Mouse (Mus musculus): ENCODE measurements at regions not wholly inside any gene's neighbourhood (a gene's known extent, or its start where the extent isn't known, plus 50 kb on each side); places are given as distances from the start of the nearest gene placed in this dataset.

DNA sequence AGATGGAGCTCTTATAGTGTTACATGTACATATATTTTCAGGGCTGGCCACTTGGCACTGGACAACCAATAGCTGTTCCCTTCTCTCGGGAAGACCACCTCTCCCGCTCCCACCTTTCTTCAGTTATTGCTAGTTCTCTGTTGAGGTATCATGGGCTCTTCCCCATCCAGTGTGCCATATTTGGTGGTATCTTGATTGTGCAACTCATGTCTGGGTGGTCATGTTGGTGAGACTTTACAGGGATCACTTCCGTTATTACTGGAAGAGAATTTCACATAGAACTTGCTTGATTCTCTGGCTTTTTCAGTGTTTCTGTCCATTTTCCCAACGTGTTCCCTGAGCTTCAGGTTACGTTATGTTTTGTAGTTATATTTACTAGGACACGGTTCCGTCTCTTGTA is 106.6 kb downstream of the Gm11146 start:
- WGBS, result 92% methylated on average over 7 of the region's 7 CpGs

DNA sequence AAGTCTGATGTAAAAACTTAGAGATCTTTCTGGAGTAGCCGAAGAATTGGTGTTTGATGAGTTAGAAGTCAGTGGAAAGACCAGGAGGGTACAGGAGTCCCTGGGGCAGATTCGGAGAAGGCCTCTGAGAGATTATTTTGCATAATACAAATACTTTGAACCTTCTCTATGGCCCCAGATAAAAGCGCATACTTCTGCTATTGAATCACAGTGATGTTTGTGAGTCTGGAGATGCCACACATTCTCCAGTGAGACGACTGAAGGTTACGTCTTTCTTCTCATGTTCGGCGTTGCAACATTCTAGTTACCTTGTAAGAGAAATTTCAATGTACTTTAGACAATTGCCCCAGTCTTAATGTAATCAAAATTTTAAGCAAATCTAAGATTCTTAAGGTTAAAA is 107.9 kb downstream of the Gm11146 start:
- Histone ChIP-seq H3K36me3 (no peaks in the 10 kb centered on the region), H3K27ac (replicated peaks) (no peak overlapping the region), H3K4me3 (no peak overlapping the region), H3K9me3 (replicated peaks) (no peaks in the 10 kb centered on the region), H3K27me3 (ENCODE audit: low read depth, poor library complexity, severe bottlenecking) (no peaks in the 10 kb centered on the region), H3K4me1 (no peaks in the 10 kb centered on the region)
- whole genome bisulfite sequencing, result 84% methylated on average over 7 of the region's 7 CpGs
- DNase-seq (ENCODE audit: low spot score), result no peak

More for the DNA sequence above, 106.6 kb downstream of the Gm11146 start:
- DNase-seq (ENCODE audit: low spot score), result no peak
- H3K9me3 ChIP-seq (replicated peaks), result no peaks in the 10 kb centered on the region
- no peaks in the 10 kb centered on the region for H3K36me3 ChIP-seq
- peaks cover 10% of the 10 kb centered on the region for H3K4me1 ChIP-seq
- H3K27ac ChIP-seq (replicated peaks), result no peak overlapping the region
- H3K4me3 ChIP-seq, result no peak overlapping the region
- H3K27me3 ChIP-seq (ENCODE audit: low read depth, poor library complexity, severe bottlenecking), result no peaks in the 10 kb centered on the region

DNA sequence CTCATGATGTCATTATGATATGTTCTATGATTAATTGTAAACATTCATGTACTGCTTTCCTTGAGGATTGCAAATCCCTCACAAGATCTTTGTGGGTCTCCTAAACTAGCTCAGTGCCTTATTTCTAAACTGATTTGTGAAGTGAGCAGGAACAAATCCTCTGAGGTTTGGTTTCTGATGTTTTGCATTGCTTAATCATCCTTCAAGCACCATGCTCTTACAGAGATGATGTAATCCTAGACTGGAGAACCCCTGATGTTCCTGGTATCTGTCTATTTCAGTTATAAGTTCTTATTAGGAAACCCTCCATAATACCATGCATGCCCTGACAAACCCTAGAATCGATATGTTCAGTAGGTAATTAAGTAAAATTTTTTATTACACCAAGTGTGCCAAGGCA is 113.7 kb downstream of the Gm11146 start:
- 98% methylated on average over 1 of the region's 1 CpGs for WGBS
- no peak overlapping the region for H3K4me3 ChIP-seq
- no peak for DNase-seq (ENCODE audit: low spot score)
- H3K4me1 ChIP-seq, result no peaks in the 10 kb centered on the region
- no peaks in the 10 kb centered on the region for H3K27me3 ChIP-seq (ENCODE audit: low read depth, poor library complexity, severe bottlenecking)
- no peaks in the 10 kb centered on the region for H3K9me3 ChIP-seq (replicated peaks)
- H3K27ac ChIP-seq (replicated peaks), result no peak overlapping the region
- H3K36me3 ChIP-seq, result peaks cover 7% of the 10 kb centered on the region

DNA sequence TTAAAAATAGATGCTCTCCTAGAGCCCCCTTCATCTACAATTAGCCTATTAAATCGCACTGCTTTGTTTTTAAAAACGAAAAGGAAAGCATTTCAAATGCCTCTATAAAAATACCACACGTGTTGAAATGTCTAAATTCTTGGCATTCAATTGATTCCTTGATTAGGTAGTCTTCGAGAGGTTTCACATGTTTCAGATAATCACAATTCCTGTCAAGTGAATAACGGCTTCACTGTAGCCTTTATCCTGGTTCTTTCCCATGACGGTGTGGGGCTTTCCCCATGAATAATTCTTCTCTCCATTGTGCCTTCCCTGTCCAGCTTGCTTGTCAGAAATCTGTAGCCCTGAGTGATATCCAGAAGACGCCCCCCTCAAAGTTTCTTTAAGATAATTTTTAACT is 122.1 kb downstream of the Gm11146 start:
- Histone ChIP-seq H3K4me1 (no peaks in the 10 kb centered on the region), H3K9me3 (replicated peaks) (no peaks in the 10 kb centered on the region), H3K36me3 (no peaks in the 10 kb centered on the region), H3K27me3 (ENCODE audit: low read depth, poor library complexity, severe bottlenecking) (no peaks in the 10 kb centered on the region), H3K4me3 (no peak overlapping the region), H3K27ac (replicated peaks) (no peak overlapping the region)
- DNase-seq (ENCODE audit: low spot score), result no peak
- 74% methylated on average over 7 of the region's 7 CpGs for WGBS

DNA sequence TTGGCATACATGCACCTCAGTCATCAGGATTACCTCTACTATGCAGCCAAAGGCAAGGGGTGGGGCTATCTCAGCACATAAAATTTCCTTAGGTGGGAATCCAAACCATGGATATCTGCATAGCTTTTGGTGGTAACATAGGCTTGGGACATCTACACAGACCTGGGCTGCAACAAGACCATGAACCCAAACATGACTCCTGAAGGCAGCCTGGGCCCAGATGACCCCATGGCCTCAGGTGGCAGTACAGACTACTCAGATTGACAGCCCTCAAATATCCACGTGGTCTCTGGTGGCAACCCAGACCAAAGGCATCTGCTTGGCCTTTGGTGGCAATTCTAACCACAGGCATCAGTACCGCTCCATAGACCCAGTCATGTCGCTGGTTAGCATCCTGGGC is 130.0 kb downstream of the Gm11146 start:
- H3K4me3 ChIP-seq, result no peak overlapping the region
- no peak for DNase-seq (ENCODE audit: low spot score)
- H3K27me3 ChIP-seq (ENCODE audit: low read depth, poor library complexity, severe bottlenecking), result no peaks in the 10 kb centered on the region
- peaks cover 33% of the 10 kb centered on the region for H3K36me3 ChIP-seq
- H3K27ac ChIP-seq (replicated peaks), result no peak overlapping the region
- 96% methylated on average over 3 of the region's 3 CpGs for WGBS
- H3K9me3 ChIP-seq (replicated peaks), result no peaks in the 10 kb centered on the region
- H3K4me1 ChIP-seq, result no peaks in the 10 kb centered on the region

DNA sequence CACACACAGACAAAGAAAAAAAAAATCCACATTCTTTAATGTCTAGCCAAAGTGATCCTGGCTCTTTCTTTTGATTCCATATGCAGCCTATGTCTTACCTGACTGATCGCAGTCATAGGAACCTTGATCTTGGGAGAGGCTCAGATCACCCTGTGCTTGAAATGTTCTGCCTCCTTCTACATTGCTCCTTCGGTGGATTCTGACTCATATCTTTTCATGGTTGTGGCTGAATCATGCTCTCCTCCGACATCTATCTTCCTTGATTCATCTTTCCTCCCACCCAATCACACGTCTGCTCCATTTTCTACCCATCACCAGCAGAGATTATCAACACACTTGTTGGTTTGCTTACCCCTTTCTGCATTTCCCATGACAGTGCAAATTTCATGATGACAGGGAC is 132.0 kb downstream of the Gm11146 start:
- Histone ChIP-seq H3K4me1 (no peaks in the 10 kb centered on the region), H3K9me3 (replicated peaks) (no peaks in the 10 kb centered on the region), H3K4me3 (no peak overlapping the region), H3K27ac (replicated peaks) (no peak overlapping the region), H3K27me3 (ENCODE audit: low read depth, poor library complexity, severe bottlenecking) (no peaks in the 10 kb centered on the region), H3K36me3 (peaks cover 35% of the 10 kb centered on the region)
- no peak for DNase-seq (ENCODE audit: low spot score)
- WGBS, result 95% methylated on average over 4 of the region's 4 CpGs

DNA sequence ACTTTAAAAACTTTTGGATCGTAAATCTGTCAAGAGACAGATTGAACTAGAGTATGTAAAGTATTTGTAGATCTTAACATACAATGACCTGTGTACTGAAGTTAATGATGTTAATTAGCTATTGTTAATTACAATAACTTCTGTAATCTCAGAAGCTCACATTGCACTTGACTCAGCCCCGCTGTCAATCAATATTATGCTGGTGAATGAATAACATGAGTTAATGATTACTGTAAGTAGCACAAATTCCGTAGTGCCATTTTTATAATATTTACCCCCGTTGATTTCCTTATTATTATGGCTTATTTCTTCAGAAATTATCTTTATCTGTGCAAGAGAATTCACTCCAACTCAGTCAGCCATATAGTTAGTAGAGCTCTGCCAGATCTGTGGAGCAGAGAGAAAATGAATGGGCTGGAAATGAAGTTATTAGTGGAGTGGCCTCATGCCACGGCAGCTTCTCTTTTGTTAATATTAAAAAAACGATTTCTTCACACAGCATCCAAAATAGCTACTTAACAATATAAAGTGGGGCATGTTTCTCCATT is 132.5 kb downstream of the Gm11146 start:
- peaks cover 4% of the 10 kb centered on the region; the same call in 1 of the 2 replicates for H3K4me1 ChIP-seq
- H3K27me3 ChIP-seq (ENCODE audit: low read depth, poor library complexity, severe bottlenecking), result no peaks in the 10 kb centered on the region
- H3K9me3 ChIP-seq (replicated peaks), result no peaks in the 10 kb centered on the region
- H3K27ac ChIP-seq (replicated peaks), result no peak overlapping the region
- peaks cover 35% of the 10 kb centered on the region for H3K36me3 ChIP-seq
- WGBS, result 90% methylated on average over 6 of the region's 6 CpGs
- no peak for DNase-seq (ENCODE audit: low spot score)
- H3K4me3 ChIP-seq, result no peak overlapping the region

DNA sequence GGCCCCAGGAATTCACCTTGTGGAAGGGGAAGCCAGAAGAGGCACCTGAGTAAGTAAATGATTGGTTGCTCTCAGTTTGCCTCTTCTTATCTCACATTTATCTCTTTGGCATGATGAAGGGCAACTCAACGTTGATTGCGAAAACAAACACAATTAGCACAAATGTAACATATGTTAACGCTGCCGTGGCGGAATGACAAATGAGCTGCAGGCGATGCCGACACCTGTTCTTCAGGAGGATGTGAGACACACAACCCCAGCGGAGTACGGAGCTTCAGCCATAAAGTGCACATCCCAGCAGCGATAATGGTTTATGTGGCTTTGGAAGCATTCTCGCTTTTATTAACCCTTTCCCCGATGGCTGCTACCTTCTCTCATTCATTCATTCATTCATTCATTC is 134.7 kb downstream of the Gm11146 start:
- Histone ChIP-seq H3K9me3 (replicated peaks) (no peaks in the 10 kb centered on the region), H3K4me3 (no peak overlapping the region), H3K36me3 (peaks cover 34% of the 10 kb centered on the region), H3K27me3 (ENCODE audit: low read depth, poor library complexity, severe bottlenecking) (no peaks in the 10 kb centered on the region), H3K4me1 (peaks cover 7% of the 10 kb centered on the region; the same call in 1 of the 2 replicates), H3K27ac (replicated peaks) (no peak overlapping the region)
- 94% methylated on average over 12 of the region's 12 CpGs for WGBS
- DNase-seq (ENCODE audit: low spot score), result no peak

DNA sequence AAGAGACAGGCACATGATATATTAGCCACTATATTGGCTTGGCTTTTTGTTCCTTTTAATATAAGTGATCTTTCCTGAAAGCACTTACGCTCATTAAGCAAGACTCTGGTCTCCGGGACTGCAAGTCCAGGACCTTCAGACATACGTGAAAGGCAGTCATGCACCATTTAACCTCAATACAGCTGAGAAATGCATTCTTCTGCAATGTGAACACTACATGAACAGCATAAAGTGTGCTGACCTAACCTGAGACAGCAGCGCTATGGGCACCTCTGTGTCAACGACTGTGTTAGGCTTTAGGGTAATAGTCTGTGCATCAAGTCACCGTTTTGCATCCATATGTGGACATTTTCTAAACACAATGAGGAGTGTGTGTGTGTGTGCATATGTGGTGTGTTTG is 137.3 kb downstream of the Gm11146 start:
- 59% methylated on average over 6 of the region's 6 CpGs for WGBS
- no peak for DNase-seq (ENCODE audit: low spot score)
- Histone ChIP-seq H3K9me3 (replicated peaks) (no peaks in the 10 kb centered on the region), H3K36me3 (peaks cover 15% of the 10 kb centered on the region), H3K27ac (replicated peaks) (no peak overlapping the region), H3K4me3 (no peak overlapping the region), H3K4me1 (peaks cover 7% of the 10 kb centered on the region; the same call in 1 of the 2 replicates), H3K27me3 (ENCODE audit: low read depth, poor library complexity, severe bottlenecking) (no peaks in the 10 kb centered on the region)

DNA sequence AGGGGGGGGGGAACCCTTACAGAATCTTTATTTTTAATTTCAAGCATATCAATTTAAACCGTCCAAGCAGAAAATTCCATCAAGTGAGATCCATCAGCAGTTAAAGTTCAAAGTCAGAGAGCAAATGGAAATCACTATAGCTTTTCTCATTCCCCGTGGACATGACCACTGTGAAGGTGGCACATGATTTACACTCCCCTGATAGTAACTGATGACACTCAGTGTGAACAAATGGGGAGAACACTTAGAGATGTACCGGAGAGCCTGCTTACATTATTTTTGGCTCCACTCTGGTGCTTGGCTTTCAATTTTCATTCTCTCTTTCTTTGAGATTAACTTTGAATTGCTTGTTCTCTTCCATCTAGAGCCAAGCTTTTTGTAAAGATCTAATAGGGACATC is 140.0 kb downstream of the Gm11146 start:
- no peaks in the 10 kb centered on the region for H3K9me3 ChIP-seq (replicated peaks)
- no peak overlapping the region for H3K27ac ChIP-seq (replicated peaks)
- WGBS, result 82% methylated on average over 3 of the region's 3 CpGs
- no peak for DNase-seq (ENCODE audit: low spot score)
- no peaks in the 10 kb centered on the region for H3K27me3 ChIP-seq (ENCODE audit: low read depth, poor library complexity, severe bottlenecking)
- no peak overlapping the region for H3K4me3 ChIP-seq
- H3K36me3 ChIP-seq, result peaks cover 3% of the 10 kb centered on the region
- H3K4me1 ChIP-seq, result peaks cover 7% of the 10 kb centered on the region; the same call in 1 of the 2 replicates

DNA sequence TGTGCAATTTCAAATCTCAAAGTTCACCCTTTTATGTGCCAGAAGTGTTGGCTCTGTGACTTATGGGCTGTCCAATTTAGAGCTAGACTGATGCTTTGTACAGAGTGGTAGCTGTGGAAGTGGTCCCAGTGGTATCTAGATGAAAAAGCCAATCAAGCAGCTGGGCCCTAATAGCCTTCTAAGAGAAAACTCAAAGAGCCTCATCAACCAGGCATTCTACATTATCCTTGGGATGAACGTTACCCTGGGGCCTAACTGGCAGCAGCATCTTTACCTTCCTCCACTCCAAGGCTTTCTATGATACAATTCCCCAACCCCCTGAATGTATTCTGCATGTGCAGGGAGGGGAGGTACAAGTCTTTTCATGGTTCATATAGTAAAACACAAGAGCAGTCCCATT is 140.4 kb downstream of the Gm11146 start:
- Histone ChIP-seq H3K4me3 (no peak overlapping the region), H3K27ac (replicated peaks) (no peak overlapping the region), H3K9me3 (replicated peaks) (no peaks in the 10 kb centered on the region), H3K4me1 (peaks cover 7% of the 10 kb centered on the region; the same call in 1 of the 2 replicates), H3K27me3 (ENCODE audit: low read depth, poor library complexity, severe bottlenecking) (no peaks in the 10 kb centered on the region), H3K36me3 (peaks cover 3% of the 10 kb centered on the region; the same call in 1 of the 2 replicates)
- 79% methylated on average over 1 of the region's 1 CpGs for WGBS
- no peak for DNase-seq (ENCODE audit: low spot score)

DNA sequence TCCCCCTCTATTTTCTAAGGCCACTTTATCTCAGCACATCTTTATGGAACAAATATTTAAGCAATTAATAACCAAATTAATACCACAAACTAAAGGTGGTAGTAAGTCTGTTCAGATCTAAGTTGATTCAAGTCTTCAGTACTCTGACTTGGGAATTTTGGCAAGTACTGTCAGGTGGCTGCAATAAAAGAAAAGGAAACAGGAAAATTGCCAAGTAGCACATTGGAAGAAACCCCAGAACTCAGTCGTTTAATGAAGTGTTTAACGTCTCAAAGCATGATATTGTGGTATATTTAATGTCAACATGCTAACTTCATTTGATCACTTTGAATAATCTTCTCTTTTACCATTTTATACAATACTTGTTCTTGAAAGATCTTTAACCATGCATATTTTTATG is 142.2 kb downstream of the Gm11146 start:
- 88% methylated on average over 2 of the region's 2 CpGs for WGBS
- peaks cover 6% of the 10 kb centered on the region; the same call in 1 of the 2 replicates for H3K4me1 ChIP-seq
- DNase-seq (ENCODE audit: low spot score), result no peak
- no peaks in the 10 kb centered on the region for H3K9me3 ChIP-seq (replicated peaks)
- no peaks in the 10 kb centered on the region for H3K36me3 ChIP-seq
- H3K27me3 ChIP-seq (ENCODE audit: low read depth, poor library complexity, severe bottlenecking), result no peaks in the 10 kb centered on the region
- no peak overlapping the region for H3K4me3 ChIP-seq
- H3K27ac ChIP-seq (replicated peaks), result no peak overlapping the region

DNA sequence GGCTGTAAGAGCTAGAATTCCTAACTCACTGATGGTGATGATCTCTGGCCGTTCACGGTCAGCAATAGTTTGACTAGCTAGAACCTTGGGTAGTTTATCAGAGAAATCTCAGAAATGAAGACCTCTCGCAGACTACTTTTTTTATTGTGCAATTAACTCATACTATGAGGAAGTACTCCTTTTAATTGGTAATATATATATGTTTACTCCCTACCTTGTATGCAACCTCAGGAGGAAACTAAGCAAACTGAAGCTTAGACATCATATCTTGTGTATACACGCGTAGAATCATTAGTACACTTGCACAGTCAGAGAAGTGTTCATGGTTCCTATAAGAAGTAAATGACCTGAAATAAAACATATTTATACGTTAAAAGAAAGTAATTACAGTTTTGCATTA is 157.2 kb downstream of the Gm11146 start:
- 94% methylated on average over 6 of the region's 6 CpGs for WGBS
- H3K27ac ChIP-seq (replicated peaks), result no peak overlapping the region
- H3K9me3 ChIP-seq (replicated peaks), result no peaks in the 10 kb centered on the region
- H3K4me1 ChIP-seq, result peaks cover 34% of the 10 kb centered on the region
- H3K4me3 ChIP-seq, result no peak overlapping the region
- DNase-seq (ENCODE audit: low spot score), result no peak
- no peaks in the 10 kb centered on the region for H3K27me3 ChIP-seq (ENCODE audit: low read depth, poor library complexity, severe bottlenecking)
- peaks cover 5% of the 10 kb centered on the region; the same call in 1 of the 2 replicates for H3K36me3 ChIP-seq

DNA sequence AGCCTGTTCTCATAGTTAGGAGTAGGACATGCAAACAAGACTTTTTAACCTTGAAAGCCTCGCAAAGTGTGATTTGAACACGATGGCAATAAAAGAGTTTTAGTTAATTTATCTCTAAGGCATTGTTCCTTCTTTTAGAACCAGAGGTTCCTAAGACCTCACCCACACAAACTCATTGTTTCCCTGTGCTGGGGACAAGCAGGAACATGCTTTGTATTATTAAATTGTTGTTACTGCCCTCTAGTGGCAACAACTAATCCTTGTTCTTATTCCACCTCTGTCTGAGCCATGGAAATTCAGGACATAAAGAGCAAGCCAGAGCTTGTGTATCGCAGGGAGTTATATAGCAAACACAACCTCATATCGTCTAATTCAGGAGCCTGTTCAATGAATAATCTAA is 157.9 kb downstream of the Gm11146 start:
- Histone ChIP-seq H3K27ac (replicated peaks) (peak overlapping the region; percentile 76), H3K4me3 (no peak overlapping the region), H3K9me3 (replicated peaks) (no peaks in the 10 kb centered on the region), H3K36me3 (peaks cover 5% of the 10 kb centered on the region; the same call in 1 of the 2 replicates), H3K27me3 (ENCODE audit: low read depth, poor library complexity, severe bottlenecking) (no peaks in the 10 kb centered on the region), H3K4me1 (peaks cover 34% of the 10 kb centered on the region)
- WGBS, result 34% methylated on average over 4 of the region's 4 CpGs
- peak; percentile 13 for DNase-seq (ENCODE audit: low spot score)

Data from midbrain, embryonic 10.5 days (tissue).